Mouse (Mus musculus) small intestine, adult 2 months (tissue): ENCODE results near the gene Tfpi2.

Experiments
- CTCF ChIP-seq: fragments of 200-500 bp; IDR thresholded peaks from 2 replicates; pipeline ENCODE4 v1.5.1; 2012; ENCODE audit warnings: low read depth, mild to moderate bottlenecking, control low read depth, inconsistent platforms, low read length, moderate library complexity, mixed read lengths; ENCODE audit not compliant: insufficient replicate concordance, insufficient read length; ENCODE audit errors: extremely low read depth
- POLR2A ChIP-seq: fragments of 200-500 bp; IDR thresholded peaks from 2 replicates; pipeline ENCODE4 v1.6.1; 2012; ENCODE audit warnings: low read depth, mild to moderate bottlenecking, control low read depth, inconsistent platforms, low read length, moderate library complexity

GRCm38 (mm10) chr6:4026367-4026766 lies 37.6 kb upstream of the Tfpi2 start:
- TF ChIP-seq CTCF (no peak), POLR2A (no peak)
